Mouse (Mus musculus): ENCODE measurements around the gene Tns4. TPM values are rescaled to one million over a fixed set of nuclear protein-coding genes. Genes with fewer than 3 reads are reported as not detected.

Gene Tns4
- total and polyA plus RNA-seq, 3 experiments, result 0.03 TPM; not detected in 2

GRCm38 (mm10) chr11:99039782-99040181 lies 49.3 kb downstream of the Tns4 start:
- H3K79me2 ChIP-seq (ENCODE audit: control insufficient read depth, insufficient read depth, low read length, poor library complexity), result peaks cover 9% of the 10 kb centered on the region
- H3K4me1 ChIP-seq (ENCODE audit: control insufficient read depth in 1 of 2, insufficient read depth in 2 of 2, low read length in 2 of 2), result peaks cover 4 to 16% of the 10 kb centered on the region in 2 experiments; a peak in 3 of 4 replicates
- H3K4me3 ChIP-seq (ENCODE audit: control insufficient read depth in 1 of 2, insufficient read depth in 1 of 2, low read depth in 2 of 2, low read length in 2 of 2), result peak overlapping the region; percentile 63 to 65
- H3K27me3 ChIP-seq (ENCODE audit: control insufficient read depth in 1 of 2, insufficient read depth in 2 of 2, low read length in 2 of 2), result no peaks in the 10 kb centered on the region
- H3K27ac ChIP-seq (ENCODE audit: control insufficient read depth, low read depth, low read length), result peak overlapping the region; percentile 17
- peaks cover 0 to 6% of the 10 kb centered on the region in 2 experiments; a peak in 2 of 4 replicates for H3K36me3 ChIP-seq (ENCODE audit: control insufficient read depth in 1 of 2, insufficient read depth in 2 of 2, low read length in 2 of 2)
- peak overlapping the region; percentile 76 for H3K9ac ChIP-seq (ENCODE audit: control insufficient read depth, low read depth, low read length, poor library complexity, severe bottlenecking)
- no peaks in the 10 kb centered on the region for H3K9me3 ChIP-seq (replicated peaks; ENCODE audit: insufficient read depth, low read length)
- TF ChIP-seq EP300 (IDR thresholded peaks at IDR 0.05; ENCODE audit: low read depth in 1 of 2, low read length in 2 of 2) (0 out of 4 replicates have a peak, but pooled peaks of 1 of the 2 experiments have one; percentile 1), MAX (IDR thresholded peaks at IDR 0.05; ENCODE audit: low read length) (no peak), ZKSCAN1 (IDR thresholded peaks at IDR 0.05; ENCODE audit: low read depth, low read length) (no peak), MAFK (IDR thresholded peaks at IDR 0.05; ENCODE audit: borderline replicate concordance, low read depth, low read length) (no peak), RAD21 (IDR thresholded peaks at IDR 0.05; ENCODE audit: low read depth, low read length) (peak; percentile 92), ETS1 (IDR thresholded peaks at IDR 0.05; ENCODE audit: low read depth, low read length) (no peak), POLR2AphosphoS2 (IDR thresholded peaks at IDR 0.05; ENCODE audit: low read length) (no peak), TBP (IDR thresholded peaks at IDR 0.05; ENCODE audit: low read depth, low read length) (no peak), POLR2A (IDR thresholded peaks at IDR 0.05; ENCODE audit: control insufficient read depth in 1 of 2, insufficient read depth in 1 of 2, low read depth in 1 of 2, low read length in 2 of 2, poor library complexity in 1 of 2) (peak in 1 of 2 experiments; percentile 47; a peak in 1 of 4 replicates), MXI1 (IDR thresholded peaks at IDR 0.05; ENCODE audit: low read depth, low read length) (peak; percentile 19; the same call in 1 of the 2 replicates), USF1 (IDR thresholded peaks at IDR 0.05; ENCODE audit: low read depth, low read length) (no peak), USF2 (IDR thresholded peaks at IDR 0.05; ENCODE audit: borderline replicate concordance in 1 of 2, insufficient read depth in 1 of 2, low read depth in 1 of 2, low read length in 2 of 2) (no peak), BHLHE40 (IDR thresholded peaks at IDR 0.05; ENCODE audit: borderline replicate concordance, low read depth, low read length) (no peak), SMC3 (IDR thresholded peaks at IDR 0.05; ENCODE audit: low read depth, low read length) (peak; percentile 90), CTCF (IDR thresholded peaks at IDR 0.05 in 2 of 3, conservative IDR thresholded peaks at IDR 0.05 in 1 of 3; ENCODE audit: control insufficient read depth in 1 of 3, insufficient read depth in 1 of 3, low read depth in 2 of 3, low read length in 3 of 3, poor library complexity in 1 of 3, severe bottlenecking in 1 of 3) (peak; percentile 79 to 97 (median 84)), HCFC1 (IDR thresholded peaks at IDR 0.05; ENCODE audit: low read depth, low read length) (0 out of 2 replicates have a peak, but pooled peaks have one; percentile 37), NELFE (IDR thresholded peaks at IDR 0.05; ENCODE audit: low read depth, low read length) (peak; percentile 29; the same call in 1 of the 2 replicates), NRF1 (IDR thresholded peaks at IDR 0.05; ENCODE audit: insufficient read depth, low read depth, low read length, poor library complexity, severe bottlenecking) (no peak), JUND (IDR thresholded peaks at IDR 0.05; ENCODE audit: low read depth, low read length) (no peak), ZC3H11A (IDR thresholded peaks at IDR 0.05; ENCODE audit: low read depth, low read length) (peak; percentile 88)
- peak; percentile 97 for DNase-seq (ENCODE audit: low read depth, low spot score)

- H3K9me3 ChIP-seq (replicated peaks; ENCODE audit: insufficient read depth, low read length), result no peaks in the 10 kb centered on the region
- peaks cover 0 to 3% of the 10 kb centered on the region in 2 experiments; a peak in 1 of 4 replicates for H3K27me3 ChIP-seq (ENCODE audit: control insufficient read depth in 1 of 2, insufficient read depth in 2 of 2, low read length in 2 of 2)
- peaks cover 0 to 6% of the 10 kb centered on the region in 2 experiments; a peak in 2 of 4 replicates for H3K36me3 ChIP-seq (ENCODE audit: control insufficient read depth in 1 of 2, insufficient read depth in 2 of 2, low read length in 2 of 2)
- no peak overlapping the region for H3K9ac ChIP-seq (ENCODE audit: control insufficient read depth, low read depth, low read length, poor library complexity, severe bottlenecking)
- TF ChIP-seq E2F4 (IDR thresholded peaks at IDR 0.05; ENCODE audit: borderline replicate concordance, low read depth, low read length) (no peak), NRF1 (IDR thresholded peaks at IDR 0.05; ENCODE audit: insufficient read depth, low read depth, low read length, poor library complexity, severe bottlenecking) (no peak), SIN3A (IDR thresholded peaks at IDR 0.05; ENCODE audit: low read length) (no peak), ELF1 (IDR thresholded peaks at IDR 0.05; ENCODE audit: low read depth, low read length) (no peak), EP300 (IDR thresholded peaks at IDR 0.05; ENCODE audit: low read depth in 1 of 2, low read length in 2 of 2) (peak; percentile 20 to 26; a peak in 1 of 4 replicates), POLR2AphosphoS5 (IDR thresholded peaks at IDR 0.05; ENCODE audit: borderline replicate concordance, low read depth, low read length) (no peak), GATA1 (IDR thresholded peaks at IDR 0.05; ENCODE audit: low read depth, low read length) (peak; percentile 39), RAD21 (IDR thresholded peaks at IDR 0.05; ENCODE audit: low read depth, low read length) (no peak)
- no peak overlapping the region for H3K4me3 ChIP-seq (ENCODE audit: control insufficient read depth in 1 of 2, insufficient read depth in 1 of 2, low read depth in 2 of 2, low read length in 2 of 2)
- H3K79me2 ChIP-seq (ENCODE audit: control insufficient read depth, insufficient read depth, low read length, poor library complexity), result peaks cover 3% of the 10 kb centered on the region; the same call in 1 of the 2 replicates
- no peak overlapping the region for H3K27ac ChIP-seq (ENCODE audit: control insufficient read depth, low read depth, low read length)
- H3K4me1 ChIP-seq (ENCODE audit: control insufficient read depth in 1 of 2, insufficient read depth in 2 of 2, low read length in 2 of 2), result peaks cover 4 to 10% of the 10 kb centered on the region in 2 experiments; a peak in 3 of 4 replicates
- no peak for DNase-seq (ENCODE audit: low read depth, low spot score)
Observed at GRCm38 (mm10) chr11:99036254-99036653, 52.9 kb downstream of the Tns4 start.
